Mouse (Mus musculus): Measurements from ENCODE around the gene Cd83. TPM values are rescaled to one million over a fixed set of nuclear protein-coding genes. Genes with fewer than 3 reads are reported as not detected.

The Cd83 gene
- 5.9 and 7.2 TPM in 2 replicates for polyA plus RNA-seq (2015; fragmentation: Nextera tagmentation; extraction: Ambion mirVana)

GRCm38 (mm10) chr13:43784725-43785711, at the start of gene Cd83:
Cd83 (plus strand) TSS chr13:43784775.
- Histone ChIP-seq H3K27me3 (peaks cover 52% of the 10 kb centered on the region), H3K4me2 (peak within 1 kb of the TSS; percentile 91), H3K4me1 (peaks cover 21% of the 10 kb centered on the region), H3K27ac (no peak within 1 kb of the TSS), H3K9me3 (no peaks in the 10 kb centered on the region), H3K9ac (peak within 1 kb of the TSS; percentile 79), H3K4me3 (peak within 1 kb of the TSS; percentile 65), H3K36me3 (no peaks in the 10 kb centered on the region)
- 0 out of 2 replicates have a peak, but pooled peaks have one; percentile 49 for ATAC-seq (ENCODE audit: insufficient number of reproducible peaks, insufficient read depth, low FRiP score, low TSS enrichment, low read depth)
- 4% methylated on average over 73 of the region's 73 CpGs for WGBS

- H3K9ac ChIP-seq: no peak overlapping the region
- H3K9me3 ChIP-seq: no peaks in the 10 kb centered on the region
- ATAC-seq (ENCODE audit: insufficient number of reproducible peaks, insufficient read depth, low FRiP score, low TSS enrichment, low read depth): 0 out of 2 replicates have a peak, but pooled peaks have one; percentile 20
- no peaks in the 10 kb centered on the region for H3K27me3 ChIP-seq
- H3K4me1 ChIP-seq: peaks cover 9% of the 10 kb centered on the region; the same call in 1 of the 2 replicates
- H3K36me3 ChIP-seq: no peaks in the 10 kb centered on the region
- WGBS: 27% methylated on average over 15 of the region's 15 CpGs
- no peak overlapping the region for H3K4me2 ChIP-seq
- H3K27ac ChIP-seq: no peak overlapping the region
- H3K4me3 ChIP-seq: no peak overlapping the region
These were observed 44.8 kb upstream of the Cd83 start for GRCm38 (mm10) chr13:43739598-43740275.

GRCm38 (mm10) chr13:43740276-43740608, 44.3 kb upstream of the Cd83 start:
- Histone ChIP-seq H3K4me3 (no peak overlapping the region), H3K9ac (no peak overlapping the region), H3K27ac (no peak overlapping the region), H3K4me2 (no peak overlapping the region), H3K27me3 (no peaks in the 10 kb centered on the region), H3K36me3 (no peaks in the 10 kb centered on the region), H3K9me3 (no peaks in the 10 kb centered on the region), H3K4me1 (peaks cover 9% of the 10 kb centered on the region; the same call in 1 of the 2 replicates)
- no peak for ATAC-seq (ENCODE audit: insufficient number of reproducible peaks, insufficient read depth, low FRiP score, low TSS enrichment, low read depth)
- WGBS: 71% methylated on average over 7 of the region's 7 CpGs

DNA sequence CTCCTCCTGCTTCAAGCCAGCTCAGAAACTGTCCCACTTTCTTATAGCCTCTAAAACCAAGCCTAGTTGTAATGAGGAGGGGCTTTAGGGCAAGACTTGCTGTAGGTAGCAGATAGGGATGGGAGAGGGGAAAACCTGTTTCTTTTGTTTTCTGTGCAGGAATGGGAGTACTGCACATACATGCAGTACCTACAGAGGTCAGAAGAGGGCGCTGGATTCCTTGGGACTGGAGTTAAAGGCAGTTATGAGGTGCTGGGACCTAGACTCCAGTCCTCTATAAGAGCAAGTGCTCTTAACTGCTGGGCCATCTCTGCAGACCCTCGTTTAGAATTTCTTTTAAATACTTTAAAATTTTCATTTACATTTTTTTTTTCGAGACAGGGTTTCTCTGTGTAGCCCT, 41.9 kb upstream of the Cd83 start:
- WGBS: 64% methylated on average over 3 of the region's 3 CpGs
- H3K27ac ChIP-seq: no peak overlapping the region
- no peak overlapping the region for H3K9ac ChIP-seq
- H3K9me3 ChIP-seq: no peaks in the 10 kb centered on the region
- peaks cover 9% of the 10 kb centered on the region; the same call in 1 of the 2 replicates for H3K4me1 ChIP-seq
- H3K36me3 ChIP-seq: no peaks in the 10 kb centered on the region
- no peak overlapping the region for H3K4me3 ChIP-seq
- no peak overlapping the region for H3K4me2 ChIP-seq
- H3K27me3 ChIP-seq: no peaks in the 10 kb centered on the region
- no peak for ATAC-seq (ENCODE audit: insufficient number of reproducible peaks, insufficient read depth, low FRiP score, low TSS enrichment, low read depth)

- H3K4me2 ChIP-seq: no peak overlapping the region
- H3K36me3 ChIP-seq: no peaks in the 10 kb centered on the region
- H3K27me3 ChIP-seq: no peaks in the 10 kb centered on the region
- no peak overlapping the region for H3K27ac ChIP-seq
- no peak overlapping the region for H3K4me3 ChIP-seq
- H3K9ac ChIP-seq: no peak overlapping the region
- ATAC-seq (ENCODE audit: insufficient number of reproducible peaks, insufficient read depth, low FRiP score, low TSS enrichment, low read depth): no peak
- H3K9me3 ChIP-seq: no peaks in the 10 kb centered on the region
- H3K4me1 ChIP-seq: peaks cover 6% of the 10 kb centered on the region; the same call in 1 of the 2 replicates
- WGBS: 85% methylated on average over 7 of the region's 7 CpGs
These were observed 40.3 kb upstream of the Cd83 start for GRCm38 (mm10) chr13:43744259-43744658.

DNA sequence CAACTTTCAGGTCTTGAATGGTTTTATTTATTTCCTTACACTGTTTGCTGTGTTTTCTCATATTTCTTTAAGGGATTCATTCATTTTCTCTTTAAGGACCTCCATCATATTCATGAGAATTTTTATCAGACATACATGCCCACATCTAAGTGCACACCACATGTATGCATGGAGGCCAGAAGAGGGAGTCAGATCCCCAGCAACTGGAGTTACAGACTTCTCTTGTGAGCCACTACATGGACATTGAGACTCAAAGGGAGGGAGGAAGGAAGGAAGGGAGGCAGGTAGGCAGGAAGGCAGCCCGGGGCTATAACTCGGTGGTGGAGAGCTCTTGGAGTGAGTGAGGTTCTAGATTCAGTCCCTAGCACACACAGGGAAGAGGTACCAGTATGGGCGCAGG, 34.3 kb upstream of the Cd83 start:
- Histone ChIP-seq H3K36me3 (no peaks in the 10 kb centered on the region), H3K4me3 (no peak overlapping the region), H3K9me3 (no peaks in the 10 kb centered on the region), H3K27me3 (no peaks in the 10 kb centered on the region), H3K27ac (no peak overlapping the region), H3K4me1 (no peaks in the 10 kb centered on the region), H3K9ac (no peak overlapping the region), H3K4me2 (no peak overlapping the region)
- 78% methylated on average over 3 of the region's 3 CpGs for WGBS
- no peak for ATAC-seq (ENCODE audit: insufficient number of reproducible peaks, insufficient read depth, low FRiP score, low TSS enrichment, low read depth)

DNA sequence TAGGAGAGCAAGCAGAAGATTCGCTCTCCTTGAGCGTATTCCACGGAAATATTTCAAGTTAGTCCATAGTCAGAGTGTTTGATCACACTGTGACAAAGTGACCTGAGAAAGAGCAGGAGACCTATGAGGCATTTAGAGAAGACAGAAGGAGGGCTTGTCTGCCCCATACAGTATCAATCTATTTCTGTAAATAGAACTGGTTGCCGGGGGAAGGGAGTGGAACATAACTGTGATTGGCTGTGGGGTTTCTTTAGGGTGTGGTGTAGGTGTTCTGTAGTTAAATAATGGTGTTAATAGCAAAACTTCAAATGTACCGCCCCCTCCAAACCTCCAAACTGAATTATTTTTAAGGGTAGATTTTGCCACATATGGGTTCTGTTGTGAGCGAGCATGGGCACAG, 33.6 kb upstream of the Cd83 start:
- Histone ChIP-seq H3K4me2 (no peak overlapping the region), H3K9me3 (no peaks in the 10 kb centered on the region), H3K27ac (no peak overlapping the region), H3K36me3 (no peaks in the 10 kb centered on the region), H3K9ac (no peak overlapping the region), H3K27me3 (no peaks in the 10 kb centered on the region), H3K4me1 (no peaks in the 10 kb centered on the region), H3K4me3 (no peak overlapping the region)
- no peak for ATAC-seq (ENCODE audit: insufficient number of reproducible peaks, insufficient read depth, low FRiP score, low TSS enrichment, low read depth)
- WGBS: 91% methylated on average over 6 of the region's 6 CpGs

- Histone ChIP-seq H3K4me2 (no peak overlapping the region), H3K4me3 (no peak overlapping the region), H3K4me1 (no peaks in the 10 kb centered on the region), H3K36me3 (no peaks in the 10 kb centered on the region), H3K9ac (no peak overlapping the region), H3K27me3 (no peaks in the 10 kb centered on the region), H3K27ac (no peak overlapping the region), H3K9me3 (no peaks in the 10 kb centered on the region)
- no peak for ATAC-seq (ENCODE audit: insufficient number of reproducible peaks, insufficient read depth, low FRiP score, low TSS enrichment, low read depth)
- 79% methylated on average over 7 of the region's 7 CpGs for WGBS
These were observed 32.2 kb upstream of the Cd83 start for GRCm38 (mm10) chr13:43752407-43752806.

- 64% methylated on average over 9 of the region's 9 CpGs for WGBS
- no peak for ATAC-seq (ENCODE audit: insufficient number of reproducible peaks, insufficient read depth, low FRiP score, low TSS enrichment, low read depth)
- H3K4me1 ChIP-seq: no peaks in the 10 kb centered on the region
- H3K4me2 ChIP-seq: no peak overlapping the region
- H3K9ac ChIP-seq: no peak overlapping the region
- no peak overlapping the region for H3K4me3 ChIP-seq
- no peaks in the 10 kb centered on the region for H3K36me3 ChIP-seq
- no peaks in the 10 kb centered on the region for H3K9me3 ChIP-seq
- H3K27me3 ChIP-seq: no peaks in the 10 kb centered on the region
- no peak overlapping the region for H3K27ac ChIP-seq
These were observed 30.9 kb upstream of the Cd83 start for GRCm38 (mm10) chr13:43753652-43754051.

GRCm38 (mm10) chr13:43754455-43755128, 30.0 kb upstream of the Cd83 start:
- no peaks in the 10 kb centered on the region for H3K4me1 ChIP-seq
- no peak for ATAC-seq (ENCODE audit: insufficient number of reproducible peaks, insufficient read depth, low FRiP score, low TSS enrichment, low read depth)
- no peak overlapping the region for H3K4me3 ChIP-seq
- no peak overlapping the region for H3K9ac ChIP-seq
- H3K36me3 ChIP-seq: no peaks in the 10 kb centered on the region
- no peaks in the 10 kb centered on the region for H3K9me3 ChIP-seq
- no peak overlapping the region for H3K4me2 ChIP-seq
- H3K27ac ChIP-seq: no peak overlapping the region
- WGBS: 66% methylated on average over 3 of the region's 3 CpGs
- H3K27me3 ChIP-seq: no peaks in the 10 kb centered on the region

DNA sequence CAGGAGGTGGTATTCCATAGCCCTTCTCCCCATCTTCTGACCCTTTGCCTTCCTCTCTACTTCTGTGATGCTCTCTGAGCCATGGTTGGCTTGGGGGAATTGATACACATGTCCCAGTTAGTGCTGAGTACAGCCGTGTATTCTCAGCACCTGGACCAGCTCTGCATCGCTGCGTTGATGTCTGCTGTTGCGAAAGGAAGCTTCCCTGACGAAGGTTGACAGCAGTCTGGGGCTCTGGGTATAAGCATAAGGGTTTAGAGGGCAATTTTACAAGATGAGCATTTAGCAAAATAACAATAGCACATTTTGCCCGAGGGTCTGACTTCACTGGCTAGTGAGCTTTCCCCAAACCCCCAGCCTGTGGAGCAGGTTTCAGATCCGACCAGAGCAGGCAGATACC, 29.0 kb upstream of the Cd83 start:
- Histone ChIP-seq H3K9me3 (no peaks in the 10 kb centered on the region), H3K36me3 (no peaks in the 10 kb centered on the region), H3K27me3 (no peaks in the 10 kb centered on the region), H3K9ac (no peak overlapping the region), H3K4me3 (no peak overlapping the region), H3K27ac (no peak overlapping the region), H3K4me1 (no peaks in the 10 kb centered on the region), H3K4me2 (no peak overlapping the region)
- no peak for ATAC-seq (ENCODE audit: insufficient number of reproducible peaks, insufficient read depth, low FRiP score, low TSS enrichment, low read depth)
- WGBS: 71% methylated on average over 7 of the region's 7 CpGs

All from embryonic facial prominence, embryonic 13.5 days (tissue).